Mouse (Mus musculus) left cerebral cortex, adult 11 months (tissue): ENCODE data around the gene Foxn3.

Source experiments
- DNase-seq: peaks from one replicate; pipeline ENCODE4 v3.0.0; 2022; ENCODE audit warnings: low spot score

The Foxn3 gene

DNA sequence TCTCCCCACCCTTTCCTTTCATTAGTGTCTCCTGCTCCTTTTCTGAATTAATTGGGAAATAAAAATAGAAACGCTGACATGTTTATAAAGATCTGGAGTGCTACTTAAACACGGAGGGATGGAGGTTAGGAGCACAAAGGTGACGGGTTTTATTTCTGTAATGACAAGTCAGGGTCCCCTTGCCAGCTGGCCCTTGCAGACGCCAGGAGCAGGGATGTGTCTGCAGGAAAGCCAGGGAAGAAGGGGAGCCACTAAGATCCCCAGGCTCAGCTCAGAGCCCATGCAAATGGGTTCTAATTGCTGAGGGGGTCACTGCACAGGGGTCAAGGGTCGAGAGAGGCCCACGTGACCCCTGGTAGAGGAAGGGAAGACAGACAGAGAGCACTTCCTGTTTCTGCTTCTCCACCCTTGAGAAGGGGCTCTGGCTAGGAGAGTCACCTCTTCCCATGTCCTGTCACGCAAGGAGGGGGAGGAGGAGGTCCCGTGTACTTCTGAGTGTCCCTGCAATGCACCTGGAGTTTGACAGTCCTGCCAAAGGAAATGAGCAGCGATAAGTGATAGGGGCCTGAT lies 36.7 kb downstream of the Foxn3 start:
- DNase-seq: no peak

DNA sequence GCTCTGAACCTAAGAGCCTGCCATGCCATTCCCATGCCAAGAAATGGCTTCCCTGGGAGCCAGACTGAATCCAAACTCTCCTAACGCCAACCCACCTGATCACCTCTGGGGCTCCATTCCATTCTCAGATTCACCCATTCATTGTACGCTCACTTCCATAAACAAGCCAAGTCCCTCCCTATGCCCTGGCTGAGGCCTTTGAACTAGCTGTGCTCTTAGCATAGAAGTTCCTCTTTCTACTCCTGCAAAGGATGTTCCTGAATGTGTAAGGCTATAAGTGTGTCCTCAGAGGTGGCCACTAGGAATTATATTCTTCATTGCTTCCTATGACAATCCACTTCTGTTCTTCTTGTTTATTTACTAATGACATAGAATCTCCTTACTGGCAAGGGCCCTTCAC lies 40.5 kb downstream of the Foxn3 start:
- DNase-seq: no peak

DNA sequence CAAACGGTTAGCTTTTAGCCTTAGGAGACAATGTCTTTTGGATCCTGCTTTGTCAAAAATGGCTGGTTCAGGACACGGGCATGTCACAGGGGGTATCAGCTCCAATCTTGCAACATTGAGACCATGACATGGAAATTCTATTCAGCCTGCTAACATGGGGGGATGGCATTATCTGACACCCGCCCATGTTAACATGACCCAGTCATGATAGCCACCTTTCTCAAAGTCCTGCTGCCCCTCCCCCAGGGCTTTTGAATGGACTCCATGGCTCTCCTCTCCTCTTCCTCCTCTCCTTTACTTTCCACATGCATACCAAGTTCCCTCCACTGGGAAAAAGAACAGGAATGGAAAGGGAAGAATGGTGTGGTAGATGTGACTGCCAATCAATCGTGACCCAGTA lies 43.5 kb downstream of the Foxn3 start:
- no peak for DNase-seq

DNA sequence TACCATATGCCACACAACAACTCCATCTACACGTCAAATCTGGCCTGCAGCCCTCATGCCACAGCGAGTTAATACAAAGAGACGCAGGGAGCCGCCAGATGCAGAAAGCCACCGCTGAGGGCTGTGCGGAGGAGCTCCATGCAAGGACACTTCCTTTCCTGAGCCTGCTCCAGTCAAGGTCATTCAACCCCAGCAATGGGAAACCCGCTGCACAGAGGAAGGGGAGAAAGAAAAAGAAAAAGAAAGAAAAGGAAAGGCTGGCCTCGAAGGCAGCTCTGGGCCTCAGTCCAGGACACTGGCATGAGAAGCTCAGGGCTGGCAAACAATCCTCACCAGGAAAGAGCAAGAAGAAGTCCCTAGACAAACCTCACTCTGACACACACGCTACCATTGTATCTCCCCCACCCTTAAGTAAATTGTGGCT lies 44.2 kb downstream of the Foxn3 start:
- DNase-seq: no peak

DNA sequence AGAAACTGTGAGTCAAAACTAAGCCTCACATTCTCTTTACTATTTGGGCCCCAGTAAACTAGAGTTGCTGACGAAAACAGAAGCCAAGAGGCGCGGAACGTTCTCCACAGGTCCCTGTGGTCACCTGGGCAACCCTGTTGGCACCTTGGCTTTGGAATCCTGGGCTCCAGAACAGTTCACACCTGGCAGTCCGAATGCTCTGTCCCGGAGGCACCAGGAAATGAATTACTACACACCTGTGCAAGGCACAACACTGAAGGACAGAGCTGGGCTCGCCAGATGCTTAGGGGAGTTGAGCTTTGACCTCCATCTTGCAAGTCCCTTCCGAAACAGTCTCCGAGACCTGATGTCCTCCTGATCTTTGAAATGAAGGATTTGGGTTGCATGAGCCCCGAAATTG lies 44.7 kb downstream of the Foxn3 start:
- no peak for DNase-seq

DNA sequence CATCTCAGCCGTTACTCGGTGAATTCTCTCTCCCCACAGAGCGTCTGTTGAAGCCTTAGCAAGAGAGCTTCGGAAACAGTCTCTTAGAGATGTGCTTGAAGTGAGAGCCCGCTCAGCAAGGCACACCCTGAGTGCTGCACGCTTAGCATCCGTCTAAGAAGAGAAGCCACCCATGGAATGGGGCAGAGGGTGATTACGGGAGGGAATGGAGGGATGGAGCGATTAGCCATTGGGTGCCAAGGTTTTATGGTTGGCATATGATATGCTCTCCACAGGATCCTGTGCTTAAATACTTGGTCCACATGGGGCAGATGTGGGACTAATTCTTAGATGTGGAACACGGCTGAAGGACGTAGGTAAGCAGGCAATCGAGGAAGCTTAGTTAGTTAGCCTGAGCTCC lies 45.3 kb downstream of the Foxn3 start:
- no peak for DNase-seq

DNA sequence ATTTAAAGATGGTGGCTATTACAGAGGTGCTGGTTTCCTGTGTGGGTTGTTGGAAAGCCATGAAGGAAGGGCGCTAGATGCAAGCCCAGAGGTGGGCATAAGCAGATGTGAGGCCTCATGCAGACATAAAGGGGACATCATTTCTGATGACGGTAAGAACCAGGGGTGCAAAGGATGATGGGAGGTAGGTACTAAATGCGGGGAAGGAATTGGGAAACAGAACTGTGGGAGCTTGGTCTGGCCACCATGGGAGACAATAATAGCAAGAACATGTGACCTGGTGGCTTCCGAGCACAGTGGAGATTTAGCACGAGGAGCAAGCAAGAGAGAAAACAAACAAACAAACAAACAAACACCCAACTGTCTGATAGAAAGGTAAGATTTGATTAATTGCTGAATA lies 46.1 kb downstream of the Foxn3 start:
- DNase-seq: no peak

DNA sequence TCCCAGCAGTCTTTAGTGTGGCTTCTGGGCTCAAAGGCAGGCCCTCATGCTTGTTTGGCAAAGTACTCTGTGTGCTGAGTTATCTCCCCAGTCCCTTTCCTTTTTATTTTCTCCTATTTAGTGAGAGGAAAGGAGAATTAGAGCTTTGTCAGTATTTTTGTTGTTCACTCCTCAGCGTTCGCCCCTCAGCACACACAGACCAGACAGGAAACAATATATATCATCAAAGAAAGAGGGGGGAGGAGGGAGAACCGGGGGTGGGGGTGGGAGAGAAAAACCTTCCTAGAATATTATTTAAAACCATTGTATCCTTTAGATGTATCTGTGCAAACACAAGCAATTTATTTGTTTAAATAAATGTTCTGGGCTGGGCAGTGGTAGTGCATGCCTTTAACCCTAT lies 47.9 kb downstream of the Foxn3 start:
- DNase-seq: no peak

DNA sequence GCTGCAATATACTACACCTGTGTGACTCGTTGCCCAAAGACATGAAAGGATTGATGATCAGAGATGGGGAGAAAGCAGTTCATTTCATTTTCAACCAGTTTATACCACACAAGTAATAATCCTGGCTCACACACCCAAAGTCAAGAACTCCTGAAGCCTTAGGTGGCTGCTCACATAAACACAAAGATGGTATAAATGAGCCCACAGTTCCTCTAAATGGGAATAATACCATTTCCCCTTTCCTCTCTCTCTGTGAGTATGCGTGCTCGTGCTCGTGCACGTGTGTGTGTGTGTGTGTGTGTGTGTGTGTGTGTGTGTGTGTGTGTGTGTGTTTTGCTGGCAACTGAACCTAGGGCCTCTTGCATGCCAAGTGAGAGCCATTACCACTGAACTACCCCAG lies 51.7 kb downstream of the Foxn3 start:
- no peak for DNase-seq

DNA sequence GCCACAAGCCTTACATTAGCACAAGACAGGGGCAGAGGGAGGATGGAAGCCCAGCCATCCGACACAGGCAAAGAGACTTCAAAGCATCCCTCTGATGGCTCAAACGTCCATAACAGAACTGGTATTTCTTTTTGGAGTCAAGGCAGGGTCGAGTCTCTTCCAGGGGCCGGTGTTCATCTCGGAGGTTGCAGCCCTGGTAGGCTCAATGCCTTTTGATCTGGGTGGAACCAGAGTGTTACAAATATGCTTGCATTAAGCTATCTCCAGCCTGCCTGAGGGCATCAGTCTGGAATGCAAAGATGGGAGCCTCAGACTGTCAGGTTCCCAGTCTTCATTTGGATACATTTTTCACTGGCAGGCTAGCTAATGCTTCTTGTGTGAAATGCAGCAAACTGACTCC lies 52.6 kb downstream of the Foxn3 start:
- DNase-seq: no peak

DNA sequence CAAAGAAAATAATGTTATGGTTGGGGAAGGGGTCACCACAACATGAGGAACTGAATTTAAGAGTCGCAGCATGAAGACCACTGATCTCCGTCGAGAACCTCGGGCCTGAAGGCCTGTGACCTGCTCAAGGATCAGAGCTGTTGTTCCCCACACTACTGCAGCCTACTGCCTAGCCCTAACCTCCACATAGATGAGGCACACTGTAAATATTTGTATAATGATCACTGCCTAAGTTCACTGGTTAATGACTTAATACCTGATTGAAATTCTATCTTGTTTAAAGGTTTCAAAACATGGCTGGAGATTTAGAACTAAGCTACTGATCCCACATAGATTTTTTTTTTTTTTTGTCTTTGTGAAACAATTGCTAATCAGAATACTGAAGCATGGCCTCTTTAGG lies 61.2 kb downstream of the Foxn3 start:
- no peak for DNase-seq

DNA sequence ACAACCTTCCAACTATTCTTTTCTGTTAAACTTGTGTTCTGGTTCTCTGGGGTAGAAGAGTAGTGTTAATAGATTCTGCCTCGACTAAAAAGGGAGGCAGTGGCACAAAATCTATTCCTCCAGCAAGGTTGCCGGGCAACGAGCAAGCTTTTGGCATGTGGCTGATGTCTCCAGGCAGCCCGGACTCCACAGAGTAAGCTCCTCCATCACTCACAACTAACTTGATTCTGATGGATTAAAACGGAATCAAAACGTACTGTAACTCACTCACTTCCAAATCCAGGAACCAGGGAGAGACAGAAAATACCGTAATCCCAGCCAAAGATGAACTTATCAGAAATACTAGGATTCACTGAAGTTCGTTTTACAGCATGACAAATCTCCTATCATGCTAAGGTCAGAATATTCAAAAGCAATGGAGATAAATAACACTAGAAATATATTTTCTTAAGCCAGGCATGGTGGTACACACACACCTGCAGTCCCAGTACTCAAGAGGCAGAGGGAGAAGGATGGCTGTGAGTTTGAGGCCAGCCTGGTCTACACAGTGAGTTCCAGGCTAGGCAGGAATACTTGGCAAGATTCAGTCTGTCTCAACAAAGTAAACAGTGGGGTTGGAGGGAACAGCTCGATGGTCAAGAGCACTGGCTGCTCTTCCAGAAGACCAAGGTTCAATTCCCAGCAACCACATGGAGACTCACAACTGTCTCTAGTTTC lies 64.2 kb downstream of the Foxn3 start:
- no peak for DNase-seq

DNA sequence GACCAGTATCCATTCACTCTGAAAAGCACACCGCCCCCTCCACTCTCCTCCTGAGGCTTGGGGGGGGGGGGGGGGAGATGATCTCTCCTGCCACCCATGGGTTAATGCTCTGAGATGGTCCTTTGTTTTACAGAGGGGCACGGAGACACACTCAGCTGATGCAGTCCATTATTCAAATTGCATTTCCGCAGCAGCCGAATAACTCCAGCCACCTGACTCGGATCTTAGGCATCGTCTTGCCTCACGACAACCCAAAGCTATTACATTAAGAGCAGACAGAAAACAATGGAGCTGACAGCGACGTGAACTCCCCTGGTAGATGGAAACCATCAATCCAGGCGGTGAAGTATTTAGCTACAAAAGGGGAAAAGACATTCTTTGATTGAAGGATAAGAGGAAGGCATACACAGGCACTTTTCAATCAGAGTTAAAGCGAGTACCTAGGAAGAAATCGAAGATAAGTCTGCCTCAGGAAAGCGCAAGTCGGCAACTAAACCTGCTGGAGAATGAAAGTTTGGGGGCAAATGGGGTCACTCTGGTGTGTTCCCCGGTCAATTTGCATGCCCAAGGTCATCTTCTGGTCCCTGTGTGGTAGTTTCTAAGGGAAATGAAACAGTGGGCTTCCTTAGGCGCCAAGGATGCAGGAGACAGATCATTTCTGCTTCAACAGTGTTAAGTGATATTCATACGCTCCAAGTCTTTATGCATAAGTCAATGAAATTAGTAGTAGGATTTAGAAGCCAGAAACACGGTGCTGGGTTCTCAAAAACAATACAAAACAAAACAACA lies 65.0 kb downstream of the Foxn3 start:
- no peak for DNase-seq

DNA sequence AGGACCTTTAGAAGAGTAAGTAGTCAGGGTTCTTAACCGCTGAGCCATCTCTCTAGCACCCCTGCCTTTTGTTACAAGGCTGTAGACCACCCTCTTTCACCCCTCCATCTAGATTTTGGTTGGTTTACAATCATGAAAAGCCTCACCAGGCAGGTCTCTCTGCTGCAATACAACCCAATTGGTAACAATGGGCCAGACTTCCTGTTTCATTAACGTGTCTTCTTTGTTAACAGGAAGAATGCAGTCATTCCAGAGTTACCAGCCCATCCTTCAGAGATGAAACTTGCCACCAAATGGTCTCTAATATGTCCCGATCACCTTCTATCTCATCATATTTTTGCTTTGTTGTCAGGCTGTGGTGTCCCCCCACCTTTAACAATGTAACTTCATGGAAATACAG lies 66.4 kb downstream of the Foxn3 start:
- DNase-seq: no peak

DNA sequence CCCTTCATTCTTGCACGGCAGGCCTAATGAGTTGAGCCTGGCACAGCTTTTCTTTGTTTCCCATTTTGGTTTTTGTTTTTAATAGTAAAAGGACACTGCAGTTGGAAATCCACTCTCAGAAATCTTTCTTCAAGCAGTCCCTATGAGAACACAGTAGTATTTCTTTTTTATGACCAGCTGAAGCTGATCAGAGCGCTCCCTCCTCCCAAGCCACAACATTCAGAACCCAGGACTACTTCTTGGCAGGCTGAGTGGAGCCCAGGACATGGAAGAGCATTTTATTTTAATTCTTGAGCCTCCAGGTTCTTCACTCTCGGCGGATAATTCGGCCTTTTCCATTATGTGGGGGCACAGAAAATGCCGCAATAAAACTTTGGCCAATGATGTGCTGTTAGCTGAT lies 73.2 kb downstream of the Foxn3 start:
- DNase-seq: no peak

DNA sequence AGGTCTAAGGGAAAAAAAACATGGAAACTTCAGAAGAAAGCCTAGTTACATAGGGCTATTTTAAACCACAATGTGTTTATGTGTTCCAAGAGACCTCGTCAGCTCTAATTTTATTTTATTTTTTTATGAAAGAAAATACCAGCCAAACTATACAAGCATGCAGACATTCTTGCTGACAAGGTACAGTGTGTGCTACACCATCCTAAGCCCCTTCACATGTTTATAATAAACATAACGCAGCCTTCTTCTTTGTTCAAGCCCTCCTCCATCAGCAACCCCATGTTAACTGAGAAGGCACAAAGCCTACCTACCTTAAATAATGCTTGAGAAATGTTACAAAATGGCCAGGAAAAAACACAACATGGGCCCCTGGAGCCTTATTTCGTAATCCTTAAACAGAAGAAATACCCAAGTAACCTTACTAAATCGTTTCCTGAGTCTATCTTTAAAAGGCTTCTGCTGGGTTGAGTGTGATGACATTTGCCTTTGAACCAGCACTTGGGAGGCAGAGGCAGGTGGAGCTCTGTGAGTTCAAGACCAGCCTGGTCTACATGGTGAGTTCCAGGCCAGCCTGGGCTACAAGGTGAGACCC lies 74.3 kb downstream of the Foxn3 start:
- DNase-seq: no peak

DNA sequence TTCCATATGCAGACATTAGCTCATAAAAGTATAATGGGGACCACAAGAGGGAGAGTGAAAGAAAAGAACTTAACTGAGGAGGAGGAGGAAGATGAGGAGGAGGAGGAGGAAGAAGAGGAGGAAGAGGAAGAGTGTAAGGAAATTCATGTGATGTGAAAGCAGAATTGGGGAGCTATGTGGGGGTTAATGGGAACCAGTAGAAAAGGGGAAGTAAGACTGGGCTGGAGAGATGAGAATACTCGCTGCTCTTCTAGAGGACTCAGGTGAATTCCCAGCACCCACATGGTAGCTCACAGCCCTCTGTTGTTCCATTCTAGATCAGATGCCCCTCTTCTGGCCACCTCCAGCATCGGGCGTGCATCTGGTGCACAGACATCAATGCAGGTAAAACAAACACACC lies 83.0 kb downstream of the Foxn3 start:
- DNase-seq: no peak

DNA sequence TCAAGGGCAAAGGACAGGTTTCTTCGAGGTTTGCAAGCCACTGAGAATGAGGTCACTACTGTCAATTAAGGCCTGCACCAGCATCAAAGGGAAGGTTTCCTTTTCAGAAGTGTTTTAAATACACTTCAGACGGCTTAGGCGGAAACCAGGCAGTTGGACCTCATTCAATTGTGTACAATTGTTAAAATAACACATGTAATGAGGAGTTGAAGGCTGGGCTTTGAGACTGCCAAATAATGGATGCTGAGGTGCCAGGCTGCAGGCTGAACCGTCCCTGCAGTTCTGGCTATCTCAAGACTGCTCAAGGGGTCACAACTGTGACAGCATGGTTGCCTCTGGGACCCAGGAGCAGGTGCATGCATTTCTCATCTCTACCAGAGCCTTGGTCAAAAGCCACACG lies 89.2 kb downstream of the Foxn3 start:
- no peak for DNase-seq

DNA sequence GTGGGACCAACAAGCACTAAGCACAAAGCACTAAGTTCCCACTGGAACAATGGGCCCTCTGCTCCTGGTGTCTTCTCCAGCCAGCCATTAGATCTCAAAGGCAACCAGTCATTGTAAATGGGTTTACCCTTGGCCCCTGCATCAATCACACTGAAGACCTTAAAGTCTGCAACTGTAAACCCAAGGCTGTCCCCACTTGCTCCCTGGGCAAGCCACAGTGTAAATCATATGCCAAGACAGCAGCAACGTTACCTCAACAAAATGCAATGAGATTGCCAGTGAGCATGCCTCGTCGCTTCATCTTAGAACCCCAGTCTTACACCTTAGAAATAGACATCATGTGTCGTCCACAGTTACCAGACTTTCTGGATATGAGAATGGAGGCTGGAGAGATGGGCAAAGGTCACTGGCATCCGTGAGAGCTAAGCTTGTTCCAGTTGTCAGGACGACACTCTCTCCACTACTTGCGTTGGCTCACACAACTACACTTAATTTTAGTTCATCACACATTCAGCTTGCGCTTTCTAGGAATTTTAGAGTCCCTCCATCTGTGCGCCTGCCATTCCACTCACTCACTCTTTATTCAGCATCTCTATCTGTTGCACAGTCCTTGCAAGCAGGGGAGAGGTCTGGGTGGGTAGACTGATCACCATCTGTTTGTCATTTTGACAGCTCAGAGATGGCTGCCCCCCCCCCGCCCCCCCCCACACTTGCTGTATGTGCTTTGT lies 89.8 kb downstream of the Foxn3 start:
- DNase-seq: no peak

DNA sequence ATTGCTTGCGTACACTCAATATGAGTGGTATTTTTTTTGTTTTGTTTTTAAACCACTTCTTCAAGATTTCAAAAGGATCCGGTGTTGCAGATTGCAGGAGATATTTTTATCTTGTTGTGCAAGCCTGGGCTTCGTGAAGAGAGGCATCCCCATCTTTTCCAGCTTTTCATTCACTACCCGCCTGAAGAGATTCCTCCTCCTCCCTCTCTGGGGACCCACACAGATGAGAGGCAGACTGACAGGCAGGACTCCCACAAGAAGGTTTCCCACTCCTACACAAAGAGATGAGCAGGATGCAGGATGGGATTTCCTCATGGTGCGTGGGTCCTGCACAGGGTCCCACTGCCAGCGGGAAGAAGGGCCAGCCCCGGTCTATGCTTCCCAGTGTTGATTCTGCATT lies 92.0 kb downstream of the Foxn3 start:
- DNase-seq: no peak

DNA sequence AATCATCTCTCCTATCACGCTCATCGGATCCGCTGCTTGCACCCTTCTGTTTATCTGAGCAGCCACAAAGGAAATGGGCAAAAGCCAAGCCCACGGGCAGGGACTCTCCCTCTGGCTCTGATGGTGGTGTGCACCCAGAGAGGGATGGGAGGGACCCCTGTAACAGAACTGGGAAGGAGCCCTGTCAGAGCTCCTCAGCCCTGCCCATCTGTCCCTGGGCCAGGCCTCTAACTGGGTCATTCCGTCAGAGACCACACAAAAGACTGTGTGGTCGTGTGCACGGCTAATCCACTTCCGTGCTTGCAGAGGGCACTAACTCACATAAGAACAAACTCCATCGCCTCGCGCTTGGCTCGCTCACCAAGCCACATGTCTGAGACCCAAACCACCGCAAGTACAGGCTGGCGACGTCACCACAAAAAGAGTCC lies 95.5 kb downstream of the Foxn3 start:
- DNase-seq: no peak

DNA sequence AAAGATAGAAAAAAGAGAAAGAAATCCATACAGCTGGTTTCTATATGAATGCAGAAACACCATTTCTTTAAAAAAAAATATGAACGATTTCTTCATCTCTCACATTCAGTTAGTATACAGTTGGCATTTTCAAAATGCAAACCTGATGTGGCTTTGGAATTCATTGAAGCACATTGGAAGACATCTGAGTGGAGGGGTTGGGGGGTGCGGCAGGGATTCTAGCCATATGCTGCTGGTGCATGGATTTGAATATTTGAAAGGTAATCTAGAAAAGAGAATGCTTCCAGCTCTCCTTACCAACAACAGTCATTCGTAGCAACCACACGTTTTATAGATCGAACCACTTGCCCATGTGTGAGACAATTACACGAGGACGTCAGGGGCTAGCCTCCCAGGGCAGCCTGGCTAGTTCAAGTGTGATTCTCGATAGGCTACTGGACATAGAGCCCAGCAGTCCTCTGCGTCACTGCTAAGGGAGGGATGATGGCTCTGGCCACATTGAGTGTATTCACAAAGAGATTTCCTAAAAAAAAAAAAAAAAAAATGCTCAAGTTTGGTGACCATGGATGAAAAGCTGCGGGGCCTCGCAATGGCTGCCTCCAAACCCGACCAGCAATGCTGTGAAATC lies 96.0 kb downstream of the Foxn3 start:
- DNase-seq: no peak
